Mouse (Mus musculus) ZHBTc4 (cell line): ENCODE data around the gene St7l.

Source experiments
- DNase-seq: peaks from one replicate; pipeline ENCODE4 v3.0.0-alpha.2; 2011; ENCODE audit warnings: low read depth, low spot score

The St7l gene

DNA sequence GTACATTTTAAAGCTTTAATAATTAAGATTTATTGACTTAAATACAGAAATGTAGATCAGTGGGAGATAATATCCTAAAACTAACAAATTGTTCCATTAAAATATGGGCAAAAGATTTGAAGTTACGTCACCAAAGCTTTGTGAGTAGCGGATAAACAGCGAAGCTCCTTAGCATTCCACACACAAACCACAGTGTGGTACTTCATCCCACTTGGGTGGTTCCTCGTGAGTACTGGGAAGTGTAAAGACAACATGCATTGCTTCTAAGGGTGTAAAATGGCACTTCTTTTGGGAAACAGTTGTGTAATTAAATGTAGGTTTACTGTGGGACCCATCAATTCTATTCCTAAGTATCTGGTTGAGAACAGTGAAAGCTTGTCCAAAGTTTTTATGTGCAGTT, 37.3 kb downstream of the St7l start:
- no peak for DNase-seq

DNA sequence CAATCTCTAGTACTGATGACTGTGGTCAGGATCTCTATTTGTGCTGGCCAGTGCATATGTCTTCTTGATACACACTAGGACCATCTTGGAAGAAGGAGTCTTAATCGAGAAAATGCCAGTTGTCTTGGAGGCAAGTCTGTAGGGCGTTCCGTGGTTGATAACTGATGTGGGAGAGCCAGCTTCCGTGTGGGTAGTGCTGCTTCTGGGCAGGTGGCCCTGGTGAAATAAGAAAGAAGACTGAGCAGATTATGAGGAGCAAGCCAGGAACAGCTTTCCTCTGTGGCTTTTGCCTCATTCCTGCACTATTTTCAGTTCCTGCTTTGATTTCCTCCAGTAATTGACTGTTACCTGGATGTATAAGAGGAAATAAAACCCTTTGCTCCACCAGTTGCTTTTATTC, 41.6 kb downstream of the St7l start:
- no peak for DNase-seq

DNA sequence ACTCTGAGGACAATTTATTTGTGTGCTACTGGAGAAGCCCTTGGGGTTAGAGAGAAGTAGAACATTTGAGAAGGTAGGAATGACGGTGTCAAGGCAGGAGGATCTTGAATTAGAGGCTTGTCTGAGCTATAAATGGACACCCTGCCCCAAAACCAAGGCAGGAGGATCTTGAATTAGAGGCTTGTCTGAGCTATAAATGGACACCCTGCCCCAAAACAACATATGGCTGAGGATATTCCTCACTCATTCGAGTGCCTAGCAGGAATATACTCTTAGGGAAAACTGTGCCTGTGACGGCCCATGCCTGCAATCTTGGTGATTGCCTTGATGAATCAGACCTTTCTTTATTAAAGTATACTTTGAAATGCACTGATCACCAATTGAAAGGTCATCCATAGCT, 42.2 kb downstream of the St7l start:
- no peak for DNase-seq

DNA sequence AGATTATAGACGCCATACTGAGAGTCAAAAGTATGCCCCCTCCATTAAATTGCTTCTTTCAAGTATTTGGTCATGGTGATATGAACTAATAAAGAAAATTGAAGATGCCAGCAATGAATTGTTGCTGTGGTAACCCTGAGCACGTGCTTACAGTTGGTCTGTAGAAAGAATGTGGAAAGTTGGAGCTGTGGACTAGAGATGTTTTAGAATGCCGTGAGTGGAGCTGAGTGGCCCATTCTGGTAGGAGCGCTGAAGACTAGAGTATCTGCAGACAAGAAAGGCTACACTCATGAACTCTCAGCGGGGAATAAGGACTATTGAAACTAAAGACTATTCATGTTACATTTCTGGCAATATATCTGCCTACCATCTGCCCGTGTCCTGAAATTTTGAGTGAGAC, 45.4 kb downstream of the St7l start:
- DNase-seq: no peak

DNA sequence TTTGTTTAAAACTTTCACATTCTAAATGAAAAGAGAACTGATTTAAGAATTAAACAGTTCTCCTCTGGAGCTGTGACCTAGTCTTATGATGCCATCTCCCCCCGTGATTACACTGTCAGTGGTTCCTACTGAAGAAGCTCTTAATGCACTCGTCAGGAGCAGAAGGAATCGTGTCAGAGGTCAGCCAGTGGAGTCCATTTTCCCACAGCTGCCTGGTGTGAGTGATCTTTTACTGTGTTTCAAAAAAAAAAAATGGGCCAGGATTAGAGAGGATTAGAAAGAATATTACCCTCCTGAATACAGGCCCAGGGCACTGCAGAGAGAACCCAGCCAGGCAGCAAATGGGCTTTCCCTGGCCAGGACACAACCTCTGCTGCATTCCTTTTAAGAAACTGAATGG, 51.2 kb downstream of the St7l start:
- no peak for DNase-seq

DNA sequence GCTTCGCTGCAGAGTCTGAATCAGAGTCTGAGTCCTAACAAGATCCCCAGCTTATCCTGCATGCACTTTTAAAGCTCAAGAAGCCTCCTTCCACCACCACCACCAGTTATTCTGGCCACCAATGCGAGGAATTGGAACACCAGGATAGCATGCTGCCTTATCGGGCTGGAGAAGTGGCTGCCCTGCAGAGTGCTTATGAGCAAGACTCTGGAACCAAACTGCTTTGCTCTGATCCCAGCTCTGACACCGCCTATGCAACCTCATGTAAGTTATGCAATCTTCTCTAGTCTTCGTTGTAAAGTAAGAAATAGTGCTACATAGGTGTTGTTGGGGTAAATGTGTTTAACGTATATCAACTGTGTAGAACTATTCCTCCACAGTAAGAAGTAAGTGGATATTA, 65.6 kb downstream of the St7l start:
- no peak for DNase-seq

DNA sequence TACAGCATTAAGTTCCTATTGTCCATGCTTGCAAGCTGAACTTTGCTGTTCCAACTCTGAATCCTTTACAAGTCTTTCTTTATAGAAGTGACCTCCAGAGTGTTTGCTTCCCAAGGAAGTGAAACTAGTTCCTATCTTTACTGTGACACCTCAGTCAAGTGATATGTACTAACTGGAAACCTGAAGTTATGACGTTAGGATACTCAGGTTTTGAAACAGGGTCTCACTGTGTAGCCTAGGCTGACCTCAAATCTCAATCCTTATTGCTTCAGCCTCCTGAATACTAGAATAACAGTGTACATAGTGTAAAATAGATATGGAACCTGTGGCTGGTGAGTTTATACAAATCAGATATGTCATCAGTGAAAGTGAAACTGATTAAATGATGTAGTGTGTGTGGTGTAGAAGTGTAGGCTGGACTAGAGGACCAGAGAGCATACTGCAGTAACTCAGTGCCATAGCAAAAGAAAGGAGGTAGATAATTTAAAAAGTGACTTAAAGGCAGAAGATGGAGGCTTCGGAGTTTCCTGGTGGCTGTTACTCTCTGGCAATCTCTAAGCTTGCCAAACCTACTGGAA, 74.0 kb downstream of the St7l start:
- no peak for DNase-seq

DNA sequence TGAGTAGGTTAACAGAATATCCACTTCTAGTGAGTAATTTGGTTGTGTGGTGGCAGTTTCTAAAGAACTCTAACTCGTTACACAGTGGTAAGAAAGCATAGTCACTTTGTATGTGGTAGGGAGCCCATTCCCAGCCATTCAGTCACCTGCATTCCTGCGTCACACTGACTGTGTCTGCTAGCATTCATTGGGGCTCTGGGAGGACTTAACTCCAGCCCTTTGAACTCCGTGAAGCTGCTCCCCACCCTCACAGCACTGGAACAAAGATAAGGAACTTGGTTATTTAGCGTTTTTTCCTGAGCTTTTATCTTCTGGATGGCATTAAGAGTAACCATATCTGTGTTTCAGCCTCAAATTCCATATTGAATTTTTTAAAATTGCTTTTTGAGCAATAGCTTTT, 74.5 kb downstream of the St7l start:
- no peak for DNase-seq

DNA sequence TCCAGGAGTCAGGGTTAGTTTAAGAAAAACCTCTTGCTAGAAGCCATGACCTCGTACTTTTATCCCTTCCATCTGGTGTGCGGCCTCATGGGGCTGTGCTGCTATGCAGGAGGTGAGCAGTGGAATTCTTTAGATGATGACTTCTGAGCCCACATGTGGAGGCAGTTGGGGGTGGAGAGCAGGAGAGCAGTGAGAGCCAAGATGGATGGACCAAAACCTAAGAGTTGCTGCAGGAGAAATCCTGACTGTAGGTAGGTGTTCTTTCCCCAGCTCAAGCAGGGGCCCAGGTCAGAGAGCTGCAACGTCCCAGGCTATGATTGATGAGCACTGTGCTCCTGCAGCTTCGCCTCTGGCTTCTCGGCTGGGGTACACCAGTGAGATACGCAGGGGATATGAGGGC, 76.9 kb downstream of the St7l start:
- DNase-seq: no peak

DNA sequence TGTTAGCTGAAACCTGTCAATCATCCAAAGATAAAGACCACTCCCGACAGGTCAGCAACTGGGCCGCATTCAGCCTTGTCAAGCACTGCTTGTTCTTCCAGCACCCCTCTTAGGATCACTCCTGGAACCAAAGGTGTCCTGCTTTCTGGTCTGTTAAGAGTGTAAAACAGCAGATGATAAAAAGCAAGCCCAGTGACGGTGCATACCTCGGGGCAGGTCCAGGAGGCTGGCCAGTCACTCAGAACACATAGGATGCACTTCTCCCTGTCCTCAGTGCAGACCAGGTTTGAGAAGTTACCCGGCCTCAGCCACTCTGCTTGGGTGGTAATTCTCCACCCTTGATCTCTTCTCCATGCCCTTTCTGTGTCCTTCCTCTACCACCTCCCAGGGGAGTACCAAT, 78.9 kb downstream of the St7l start:
- no peak for DNase-seq

DNA sequence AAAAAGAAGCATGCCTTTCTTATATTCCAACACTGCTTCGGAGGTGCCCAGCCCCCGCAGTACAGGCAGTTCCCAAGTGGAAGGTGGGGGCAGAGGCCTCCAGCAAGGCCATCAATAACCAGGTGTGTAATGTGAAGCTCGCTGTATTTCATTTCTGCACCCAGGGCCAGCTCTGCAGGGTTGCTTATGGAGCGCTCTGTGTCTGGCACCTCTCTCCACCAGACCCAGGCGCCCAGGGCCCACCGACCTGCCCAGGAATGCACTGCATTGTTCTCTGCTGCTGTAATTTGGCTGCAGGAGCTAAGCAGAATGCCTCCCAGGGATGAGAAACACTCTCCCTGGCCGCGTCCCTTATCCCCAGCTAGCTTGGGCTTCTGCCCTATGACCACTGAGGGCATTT, 79.5 kb downstream of the St7l start:
- no peak for DNase-seq

DNA sequence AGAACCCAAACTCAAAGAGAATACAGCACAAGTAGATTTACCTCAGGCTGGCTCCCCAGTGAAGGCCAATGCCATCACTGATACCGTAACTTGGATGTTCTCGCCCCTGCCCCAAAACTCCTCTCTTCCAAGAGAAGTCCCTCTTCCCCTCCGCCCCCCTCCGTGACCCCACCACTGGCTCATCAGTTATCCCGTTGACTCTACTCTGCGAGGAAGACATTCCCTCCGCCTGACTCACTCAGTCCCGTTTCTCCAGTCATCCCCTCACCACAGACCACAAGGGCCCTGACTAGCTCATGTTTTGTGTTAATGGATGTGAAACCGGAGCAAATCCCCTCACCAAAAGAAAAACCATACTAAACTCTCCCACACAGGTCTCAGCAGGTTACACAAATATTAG, 81.1 kb downstream of the St7l start:
- DNase-seq: no peak

DNA sequence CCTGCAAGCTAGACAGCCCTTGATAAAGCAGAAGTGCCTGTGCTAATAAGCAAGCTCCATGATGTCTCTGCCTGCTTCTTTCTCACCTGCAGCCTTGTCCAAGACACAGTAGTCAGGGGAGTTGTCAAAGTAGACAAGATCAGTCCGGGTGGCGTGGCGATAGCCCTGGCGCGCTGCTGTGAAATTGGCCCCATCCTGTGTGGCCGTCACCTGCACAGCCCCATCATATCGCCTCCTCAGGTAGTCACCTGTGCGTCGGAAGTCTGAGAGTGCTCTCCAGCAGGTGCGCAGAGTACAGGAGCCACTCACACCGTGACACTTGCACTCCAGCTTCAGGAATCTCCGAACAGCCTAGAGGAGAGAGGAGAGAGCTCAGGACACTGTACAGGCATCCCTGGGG, 87.1 kb downstream of the St7l start:
- no peak for DNase-seq

DNA sequence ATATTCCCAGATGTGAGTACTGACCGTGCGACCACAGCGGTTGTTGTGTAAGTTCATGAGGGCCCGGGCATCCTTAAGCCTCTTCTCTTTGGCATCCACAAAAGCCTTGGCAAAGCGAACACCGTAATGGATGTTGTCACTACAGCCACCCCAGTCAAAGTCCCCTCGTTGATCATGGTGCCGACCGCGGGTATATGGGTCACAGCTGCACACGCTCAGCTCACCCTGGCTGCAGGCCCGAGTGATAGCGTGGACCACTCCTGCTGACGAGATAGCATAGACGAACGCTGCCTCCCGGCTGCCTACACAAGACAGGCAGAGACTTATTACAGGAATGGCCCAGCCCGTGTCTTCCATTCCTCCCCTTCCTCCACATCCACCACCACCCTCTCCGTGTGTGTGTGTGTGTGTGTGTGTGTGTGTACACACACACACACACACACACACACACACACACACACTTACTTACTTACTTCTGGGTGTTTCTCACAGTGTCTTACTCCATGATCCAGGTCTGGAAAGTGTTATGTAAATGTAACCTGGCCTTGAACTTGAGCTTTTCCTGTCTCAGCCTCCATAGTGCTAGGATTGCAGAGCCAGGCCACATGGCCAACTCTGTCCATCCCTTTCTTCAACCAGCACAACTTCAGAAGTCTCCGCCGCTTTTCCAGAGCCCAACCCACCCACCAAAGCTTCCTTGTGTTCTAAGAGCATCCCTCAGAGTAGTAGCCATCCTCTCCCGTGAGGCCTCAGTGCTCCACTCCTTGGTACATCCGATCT, 89.3 kb downstream of the St7l start:
- DNase-seq: peak; percentile 64

DNA sequence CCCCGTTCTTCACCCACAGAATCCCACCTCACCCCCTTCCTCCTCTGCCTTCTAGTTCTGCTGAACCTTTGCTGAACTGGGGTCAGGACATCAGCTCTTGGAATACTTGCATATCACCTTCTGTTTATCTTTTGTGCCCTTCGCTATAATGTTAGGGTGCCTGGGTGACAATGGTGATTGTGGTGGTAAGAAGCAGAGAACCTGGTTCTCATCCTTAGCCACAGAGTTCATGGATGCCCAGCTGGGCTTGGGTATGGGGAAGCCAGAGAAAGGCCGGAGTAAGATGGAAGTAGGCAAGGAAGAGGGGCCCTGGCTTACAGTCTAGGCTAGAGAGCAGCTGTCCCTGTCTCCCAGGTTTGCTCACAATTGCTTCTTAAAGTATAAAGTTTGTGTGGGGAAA, 90.3 kb downstream of the St7l start:
- no peak for DNase-seq

DNA sequence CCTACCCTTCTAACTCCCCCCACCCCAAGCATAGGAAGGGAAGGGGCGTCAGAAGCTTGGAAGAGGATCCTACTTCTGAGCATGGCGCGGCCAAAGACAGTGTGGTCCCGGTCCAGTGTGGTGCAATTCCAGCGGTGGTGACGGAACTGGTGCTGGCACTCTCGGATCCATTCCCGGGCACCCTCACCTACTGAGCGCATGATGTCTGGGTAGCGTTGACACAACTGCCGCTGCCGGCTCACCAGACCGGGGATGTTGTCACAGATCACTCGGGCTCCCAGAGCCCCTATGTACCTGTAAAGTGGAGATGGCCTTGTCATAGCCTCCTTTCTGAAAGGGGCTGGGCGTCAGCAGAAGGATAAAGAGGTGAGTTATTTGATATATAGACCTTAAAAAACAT, 90.7 kb downstream of the St7l start:
- DNase-seq: no peak

DNA sequence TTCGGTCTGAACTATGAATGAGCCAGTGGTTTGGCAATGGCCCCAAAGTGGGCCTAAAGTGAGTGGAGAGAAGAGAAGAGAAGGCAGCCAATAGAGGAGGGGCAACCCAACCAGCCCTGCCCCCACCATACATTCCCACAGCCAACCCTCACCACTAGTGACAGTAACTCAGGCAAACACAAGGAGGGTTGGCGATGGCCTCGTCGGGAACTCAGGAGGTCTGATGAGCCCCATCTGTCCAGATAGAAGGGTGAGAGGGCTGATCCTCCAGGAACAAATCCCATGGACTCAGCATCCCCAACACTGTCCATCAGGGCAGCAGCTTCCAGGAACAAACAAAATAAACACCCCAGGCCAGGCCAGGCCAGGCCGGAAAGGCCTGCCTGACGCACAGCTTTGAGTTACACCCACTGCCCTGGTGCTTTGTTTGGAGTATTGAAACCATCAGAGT, 92.4 kb downstream of the St7l start:
- DNase-seq: no peak

DNA sequence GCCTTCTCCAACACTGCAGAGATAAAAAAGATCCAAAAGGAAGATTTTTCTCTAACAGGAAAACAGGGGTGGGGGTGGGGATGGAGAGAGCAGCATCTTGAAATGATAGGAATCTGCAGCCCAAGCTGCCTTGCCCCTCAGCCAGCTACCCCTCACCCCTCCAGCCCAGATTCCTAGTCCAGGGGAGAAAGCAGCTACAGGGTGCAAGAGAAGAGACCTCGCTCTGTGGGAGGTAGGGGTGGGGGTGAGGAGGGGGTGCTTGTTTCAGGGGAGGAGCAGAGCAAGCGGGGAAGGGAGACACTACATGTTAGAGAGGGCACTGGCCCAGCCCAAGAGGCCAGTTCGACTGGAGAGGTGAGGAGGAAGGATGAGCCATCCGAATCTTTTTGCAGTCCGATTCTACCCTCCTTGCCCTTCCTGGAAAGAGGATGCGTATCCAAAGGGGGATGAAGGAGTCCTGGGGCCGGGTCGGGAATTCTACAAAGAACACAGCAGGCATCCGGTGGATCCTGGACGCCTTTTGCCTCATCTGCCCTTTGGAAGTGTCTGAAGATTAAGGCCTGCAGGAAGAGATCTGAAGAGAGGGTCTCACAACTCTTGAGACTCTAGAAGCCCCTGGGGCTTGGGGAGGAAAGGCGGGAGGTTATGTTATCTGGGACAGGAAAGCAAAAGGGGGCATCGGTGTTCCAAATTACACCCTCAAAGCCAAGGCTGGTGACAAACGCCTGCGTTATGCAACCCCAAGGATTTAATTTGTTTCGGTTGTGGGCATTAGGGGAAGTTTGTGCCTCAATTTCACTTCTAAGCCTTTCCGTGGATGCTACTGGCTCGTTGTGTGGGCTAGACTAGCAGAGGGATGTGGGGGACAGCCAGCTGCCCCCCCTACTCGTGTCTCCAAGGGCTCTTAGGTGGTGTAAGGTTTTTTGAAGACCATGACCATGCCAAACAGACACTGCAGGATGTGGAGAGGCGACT, 96.5 kb downstream of the St7l start:
- no peak for DNase-seq

DNA sequence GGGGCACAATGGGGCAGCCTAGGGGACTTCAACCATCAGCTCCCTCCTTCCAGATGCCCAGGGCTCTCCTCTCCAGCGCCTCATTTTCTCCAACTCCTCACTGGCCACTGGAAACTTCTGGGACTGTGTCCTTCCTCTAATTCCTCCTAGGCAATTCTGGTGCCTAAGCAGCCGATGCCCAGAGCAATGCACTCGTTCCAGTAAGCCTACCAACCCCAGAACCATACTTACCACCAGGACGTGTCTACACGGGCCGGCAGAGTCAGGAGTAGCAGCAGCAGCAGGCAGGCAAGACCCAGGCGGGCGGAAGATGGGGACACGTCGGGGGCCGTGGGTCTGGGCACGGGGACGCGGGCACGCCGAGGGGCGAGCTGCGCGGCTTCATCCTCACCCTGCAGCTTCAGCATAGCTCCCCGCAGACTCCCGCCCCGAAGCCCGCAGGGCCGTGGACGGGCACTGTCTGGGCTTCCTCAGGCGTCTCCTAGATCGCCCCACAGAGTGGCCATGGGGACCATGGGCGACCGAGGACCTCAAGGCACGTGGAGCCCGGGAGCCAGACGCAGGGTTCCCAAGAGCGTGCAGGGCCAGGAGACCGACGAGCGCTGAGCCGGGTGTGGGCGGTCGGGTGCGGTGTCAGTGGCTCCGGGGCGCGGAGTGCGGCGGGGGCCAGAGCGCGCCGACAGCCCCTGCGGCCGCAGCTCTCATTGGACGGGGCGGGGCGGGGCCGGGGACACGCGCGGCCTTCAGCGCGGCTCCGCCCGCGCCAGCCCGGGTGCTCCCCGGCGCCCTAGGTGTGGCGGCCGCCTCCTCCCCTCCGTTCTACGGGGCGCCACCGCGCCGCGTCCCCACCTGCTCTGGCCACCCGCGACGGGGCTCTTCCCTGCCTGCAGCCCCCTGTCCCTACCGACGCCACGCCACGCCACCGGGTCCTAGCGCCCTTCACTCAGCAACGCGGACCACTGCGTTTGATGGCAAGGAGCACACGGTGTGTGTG, 97.6 kb downstream of the St7l start, which contains the start of gene Wnt2b:
Gene Wnt2b, minus strand, starts transcription at position 856 of the 994 bp plus-strand sequence.
- peak; percentile 50 for DNase-seq

DNA sequence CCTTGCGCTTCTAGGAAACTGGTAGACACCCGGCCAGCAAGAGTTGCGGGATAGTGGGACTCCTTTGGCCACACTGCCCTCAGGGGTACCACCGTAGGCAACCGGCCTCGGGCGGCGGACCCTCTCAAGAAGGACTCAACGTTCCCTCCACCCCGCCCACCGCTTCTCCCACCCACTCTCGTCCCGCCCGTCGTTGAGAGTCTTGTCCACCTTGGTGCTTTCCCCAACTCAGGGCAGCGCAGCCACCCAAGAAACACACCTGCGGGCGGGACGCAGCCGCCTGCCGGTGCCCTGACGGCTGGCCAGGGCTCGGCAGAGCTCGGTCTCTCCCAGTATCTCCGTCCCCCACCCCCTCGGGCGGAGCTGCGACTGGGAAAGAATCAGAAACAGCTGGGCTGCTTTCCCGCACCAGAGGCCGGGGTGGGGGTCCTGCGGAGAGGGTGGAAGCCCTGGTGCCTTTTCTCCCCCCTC, 98.4 kb downstream of the St7l start:
- DNase-seq: peak; percentile 36

DNA sequence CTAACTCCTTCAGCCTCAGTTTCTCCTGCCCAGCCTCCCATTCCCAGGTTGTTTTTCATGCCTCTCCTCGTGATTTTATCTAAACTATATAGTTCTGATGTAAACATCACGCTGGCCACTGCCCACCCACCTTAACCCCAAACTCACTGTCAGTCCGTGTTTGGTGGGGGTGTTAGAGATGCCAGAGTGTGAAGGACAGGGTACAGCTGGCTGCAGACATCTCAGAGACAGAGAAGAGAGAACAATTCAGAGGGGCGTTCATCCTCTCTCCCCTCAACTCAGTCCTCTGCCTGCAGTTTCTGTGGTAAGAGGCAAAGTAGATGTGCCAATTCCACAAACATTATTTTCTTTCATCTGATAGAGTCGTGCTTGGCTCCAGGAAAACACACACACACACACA, 99.1 kb downstream of the St7l start:
- no peak for DNase-seq
